Mouse (Mus musculus) gastrocnemius, postnatal 10 days (tissue): ENCODE measurements at regions not wholly inside any gene's neighbourhood (a gene's known extent, or its start where the extent isn't known, plus 50 kb on each side); places are given as distances from the start of the nearest gene placed in this dataset.

Experiments used
- DNase-seq: peaks from one replicate; pipeline ENCODE4 v3.0.0; 2021; ENCODE audit warnings: mixed read lengths

DNA sequence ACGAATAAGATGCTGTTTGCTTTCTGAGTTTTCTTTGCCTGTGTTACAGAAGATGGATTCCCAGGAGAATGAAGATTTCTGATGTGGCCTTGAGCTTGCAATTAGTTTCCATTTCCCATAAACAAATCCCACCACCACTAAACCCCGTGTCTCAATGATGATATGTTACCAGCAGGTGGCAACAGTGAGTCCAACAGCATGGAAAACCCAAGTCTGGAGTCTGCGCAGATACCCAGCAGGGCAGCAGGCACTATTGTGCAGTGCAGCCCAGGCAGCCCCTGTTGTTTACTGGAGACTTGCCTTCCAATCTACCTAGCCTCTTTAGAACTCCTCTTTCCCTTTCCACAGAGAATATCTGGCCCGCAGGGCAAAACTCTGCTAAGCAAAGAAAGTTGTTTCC lies 62.7 kb downstream of the Bmp2 start:
- DNase-seq, result peak; percentile 14

GRCm38 (mm10) chr2:133615299-133615698 lies 63.3 kb downstream of the Bmp2 start:
- no peak for DNase-seq

GRCm38 (mm10) chr2:133617317-133617835 lies 65.4 kb downstream of the Bmp2 start:
- no peak for DNase-seq

DNA sequence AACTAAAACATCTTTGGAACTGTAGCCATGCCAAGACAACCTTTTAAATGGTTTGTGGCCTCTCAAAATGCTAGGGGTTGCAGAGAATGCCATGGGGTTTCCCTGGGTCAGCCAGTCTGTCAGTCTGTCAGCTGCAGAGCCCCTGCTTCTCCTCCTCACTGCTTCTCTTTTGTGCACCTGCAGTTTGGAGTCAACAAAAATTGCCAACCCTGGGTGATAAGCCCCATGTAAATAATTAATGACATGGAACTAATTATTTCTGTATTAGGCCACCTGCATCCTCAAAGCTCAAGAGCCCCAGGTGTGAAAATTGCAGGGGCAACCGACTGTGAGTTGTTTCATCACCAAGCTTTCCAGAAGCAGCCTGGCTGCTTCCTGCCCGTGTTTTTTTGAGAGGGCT lies 70.6 kb downstream of the Bmp2 start:
- no peak for DNase-seq

DNA sequence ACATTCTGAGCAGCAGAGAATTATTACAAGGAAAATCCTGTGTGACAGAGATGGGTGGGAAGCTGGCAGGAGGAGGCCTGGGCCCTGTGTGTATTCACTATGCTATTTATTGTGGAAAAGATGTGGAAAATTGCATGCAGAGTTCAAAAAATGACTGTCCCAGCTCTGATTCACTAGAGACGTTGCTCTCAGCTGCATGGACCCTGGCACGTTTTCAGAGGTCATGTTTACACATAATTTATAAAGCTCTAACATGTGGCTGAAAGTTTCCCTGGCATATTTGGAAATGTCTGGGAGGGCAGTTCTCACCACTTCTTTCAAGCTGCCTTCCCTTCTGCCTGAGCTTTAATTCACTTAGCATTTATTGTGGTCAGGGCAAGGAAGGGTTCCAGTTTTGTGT lies 73.6 kb downstream of the Bmp2 start:
- DNase-seq, result no peak

- DNase-seq, result no peak
These were observed 76.9 kb downstream of the Bmp2 start for GRCm38 (mm10) chr2:133628874-133629273.

DNA sequence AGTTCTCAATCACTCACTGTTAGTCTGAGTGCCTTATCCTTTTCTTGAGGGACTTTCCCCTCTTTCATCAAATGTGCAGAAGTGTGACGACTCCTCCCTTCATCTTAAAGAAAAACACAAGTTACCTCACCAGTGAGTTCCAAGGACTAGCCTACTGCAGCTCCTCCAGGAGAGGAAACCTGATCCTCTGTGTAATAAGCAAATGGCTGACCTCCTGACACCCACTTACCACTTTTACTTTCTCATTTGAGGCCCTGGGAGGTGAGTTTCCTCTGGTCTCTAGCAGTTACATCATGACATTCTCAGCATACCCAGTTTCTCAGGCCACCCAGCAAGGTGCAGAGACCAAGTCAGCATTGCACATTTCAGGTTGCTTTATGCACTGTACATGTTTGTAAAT lies 83.5 kb downstream of the Bmp2 start:
- DNase-seq, result no peak

DNA sequence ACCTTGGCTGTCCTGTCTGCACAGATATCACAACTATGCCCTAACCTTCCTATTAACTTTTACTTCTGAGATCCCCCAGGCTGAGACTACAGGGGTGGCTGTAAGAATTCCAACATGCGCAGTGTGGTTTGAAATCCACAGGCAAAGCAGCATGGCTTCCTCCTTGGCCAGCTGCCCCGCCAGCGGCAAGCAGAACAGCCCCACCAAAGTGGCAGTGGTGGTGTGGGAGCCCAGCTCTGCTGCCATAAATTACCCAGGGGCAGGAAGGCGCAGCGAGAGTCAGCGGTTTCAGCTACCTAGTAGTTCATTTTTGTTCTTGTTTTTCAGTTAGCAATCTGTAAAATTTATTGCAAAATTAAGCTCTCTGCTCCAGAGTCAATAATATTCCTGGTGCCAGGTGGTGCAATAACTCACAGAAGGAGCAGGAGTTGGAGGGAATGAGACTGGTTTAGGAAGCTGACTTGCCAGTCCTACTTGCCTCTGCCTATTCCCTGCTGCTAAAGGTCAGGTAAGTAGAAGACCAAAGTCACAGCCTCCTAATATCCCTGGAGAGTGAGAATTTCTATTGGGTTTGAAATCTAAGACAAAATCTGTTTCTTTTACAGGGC lies 98.0 kb downstream of the Bmp2 start:
- no peak for DNase-seq

- no peak for DNase-seq
These were observed 114.5 kb downstream of the Bmp2 start for GRCm38 (mm10) chr2:133666331-133667054.

DNA sequence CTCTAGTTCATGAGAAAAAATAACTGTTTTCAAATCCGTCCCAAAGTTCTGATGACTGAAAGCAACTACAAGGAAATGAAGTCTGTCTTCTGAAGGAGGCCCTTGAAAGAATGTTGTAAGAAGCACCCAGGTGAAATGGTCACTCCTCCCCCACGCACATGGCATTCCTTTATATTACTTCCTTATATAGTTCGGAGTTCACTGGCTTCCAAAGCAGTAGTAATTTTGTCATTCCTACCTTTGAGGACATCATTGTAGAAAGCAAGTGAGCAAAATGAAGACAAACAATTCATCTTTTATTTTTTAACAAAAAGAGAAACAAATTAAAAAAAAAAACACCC lies 115.1 kb downstream of the Bmp2 start:
- no peak for DNase-seq

GRCm38 (mm10) chr2:133669821-133670220 lies 117.9 kb downstream of the Bmp2 start:
- DNase-seq, result peak; percentile 32

- no peak for DNase-seq
These were observed 119.6 kb downstream of the Bmp2 start for GRCm38 (mm10) chr2:133671528-133671927.

DNA sequence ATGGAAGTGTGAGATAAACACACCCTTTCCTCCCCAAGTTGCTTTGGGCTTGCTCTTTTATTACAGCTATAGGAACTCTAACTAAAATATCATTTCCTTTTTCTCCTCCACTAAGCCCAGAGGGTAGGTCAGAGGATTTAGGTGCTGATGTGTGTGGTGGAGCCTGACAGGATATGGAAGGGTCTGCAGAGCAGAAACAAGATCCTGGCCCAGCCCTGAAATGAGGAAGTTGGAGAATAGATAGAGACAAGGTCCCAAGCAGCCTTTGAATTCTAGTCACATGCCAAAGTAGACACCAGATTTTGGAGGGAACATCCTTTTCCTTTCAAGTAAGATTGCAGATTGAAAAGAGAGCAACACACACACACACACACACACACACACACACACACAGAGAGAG lies 132.4 kb downstream of the Bmp2 start:
- no peak for DNase-seq

DNA sequence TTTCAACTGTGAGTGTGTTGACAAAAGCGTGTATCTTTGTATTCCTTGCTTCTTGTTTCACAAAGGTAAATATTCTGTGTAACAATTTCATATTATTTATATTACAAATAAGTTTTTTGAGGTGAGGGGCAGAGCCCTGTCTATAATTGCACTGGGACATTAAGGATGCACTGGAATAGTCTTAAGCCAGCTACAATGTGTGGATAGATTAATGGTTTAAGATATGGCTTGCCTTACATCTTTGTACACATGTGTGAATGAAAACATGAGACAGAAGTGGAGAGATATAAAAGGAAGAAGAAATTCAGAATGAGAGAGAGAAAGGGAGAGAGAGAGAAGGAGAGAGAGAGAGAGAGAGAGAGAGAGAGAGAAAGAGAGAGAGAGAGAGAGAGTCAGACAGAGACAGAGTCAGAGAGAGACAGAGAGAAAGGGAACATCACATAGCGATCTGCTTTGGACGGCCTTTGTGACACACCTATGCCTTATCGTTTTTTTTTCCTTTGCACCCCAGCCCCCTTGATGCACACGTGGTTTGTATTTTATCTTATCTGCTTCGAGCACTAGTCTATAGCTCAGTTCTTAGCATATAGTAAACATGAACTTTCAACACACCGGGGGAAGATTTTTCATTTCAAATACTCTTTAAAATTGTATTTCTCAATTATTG lies 136.3 kb downstream of the Bmp2 start:
- DNase-seq, result no peak

DNA sequence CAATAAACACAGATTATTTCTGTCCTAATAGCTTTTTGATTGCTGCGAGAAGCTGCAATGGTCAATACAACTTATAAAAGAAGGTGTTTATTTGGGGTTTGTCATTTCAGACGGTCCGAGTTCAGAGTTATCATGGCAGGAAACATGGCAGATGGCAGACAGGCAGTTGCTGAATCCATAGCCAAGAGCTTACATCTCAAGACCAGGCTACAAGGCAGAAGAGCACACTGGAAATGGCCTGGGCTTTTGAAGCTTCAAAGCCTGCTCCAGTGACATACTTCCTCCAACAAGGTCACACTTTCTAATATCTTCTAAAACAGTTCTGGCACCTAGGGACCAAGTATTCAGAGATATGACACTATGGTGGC lies 136.8 kb downstream of the Bmp2 start:
- DNase-seq, result no peak

GRCm38 (mm10) chr2:133708735-133709584 lies 157.0 kb downstream of the Bmp2 start:
- no peak for DNase-seq

GRCm38 (mm10) chr2:133716243-133716642 lies 164.3 kb downstream of the Bmp2 start:
- DNase-seq, result no peak

- no peak for DNase-seq
These were observed 165.1 kb downstream of the Bmp2 start for GRCm38 (mm10) chr2:133717076-133717475.

DNA sequence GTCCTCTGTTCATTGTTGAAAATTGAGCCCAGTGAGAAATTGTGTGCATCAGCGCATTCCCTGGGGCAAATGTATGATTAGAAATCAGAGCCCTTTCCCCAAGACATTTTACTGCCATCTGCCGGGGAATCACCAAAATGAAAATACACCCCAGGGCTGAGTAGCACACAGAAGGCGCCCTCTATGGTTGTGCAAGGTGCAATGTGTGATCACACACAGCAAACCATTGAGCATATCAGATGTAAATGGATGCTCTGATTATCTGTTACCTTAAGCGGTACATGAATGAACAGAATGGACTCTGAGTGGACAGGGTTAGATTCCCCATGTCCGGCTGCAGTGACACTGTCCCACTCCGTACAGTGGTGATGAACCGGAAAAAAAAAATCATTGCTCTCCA lies 172.4 kb downstream of the Bmp2 start:
- no peak for DNase-seq

DNA sequence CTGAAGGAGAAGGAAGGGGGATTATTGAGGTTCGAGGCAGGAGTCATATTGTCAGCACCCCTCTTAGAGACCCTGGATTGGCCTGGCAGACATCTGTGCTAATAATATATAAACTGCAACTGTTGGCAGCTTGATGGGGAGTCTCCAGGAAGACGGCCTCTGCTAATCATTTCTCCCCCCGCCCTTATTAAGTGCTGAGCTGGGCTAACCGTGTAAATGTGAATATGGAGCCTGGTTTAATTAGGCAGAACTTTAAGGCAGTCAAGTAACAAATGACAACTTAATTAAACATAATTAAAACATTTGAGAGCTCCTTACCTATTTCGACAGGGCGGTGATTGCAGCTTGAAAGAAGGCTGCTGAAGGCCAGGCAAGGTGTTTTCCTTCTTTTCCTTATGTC lies 172.8 kb downstream of the Bmp2 start:
- no peak for DNase-seq

- DNase-seq, result no peak
These were observed 182.7 kb downstream of the Bmp2 start for GRCm38 (mm10) chr2:133734469-133735225.

- DNase-seq, result no peak
These were observed 187.0 kb downstream of the Bmp2 start for GRCm38 (mm10) chr2:133738839-133739430.
